Mouse (Mus musculus) midbrain, embryonic 14.5 days (tissue): ENCODE results near the gene Olfr715. TPM values are rescaled to one million over a fixed set of nuclear protein-coding genes. Genes with fewer than 3 reads are reported as not detected.
"Not testable (repeated sequence)": the region's sequence is repeated elsewhere in the genome, so short reads cannot be mapped to it uniquely, and the experiment has no call there.

Source experiments
- ATAC-seq: fragments of 200-750 bp; cut with Nextera tagmentation; 2 replicates; pipeline ENCODE4 v1.8.0; 2017; ENCODE audit warnings: moderate number of reproducible peaks, moderate library complexity; ENCODE audit not compliant: low FRiP score, low TSS enrichment
- DNase-seq: peaks from one replicate; pipeline ENCODE4 v3.0.0-alpha.2; 2015
- H3K27ac ChIP-seq: fragments of 300-500 bp; sonication (generic); replicated peaks from 2 replicates; pipeline ENCODE4 v1.5.1; 2014; ENCODE audit warnings: mild to moderate bottlenecking, low read depth, low read length, moderate library complexity
- H3K27me3 ChIP-seq: fragments of 300-500 bp; sonication (generic); 2 replicates; pipeline ENCODE4 v1.6.1; 2014; ENCODE audit warnings: low read length, control low read depth, mixed read lengths; ENCODE audit not compliant: control insufficient read depth, insufficient read depth
- H3K36me3 ChIP-seq: fragments of 300-500 bp; sonication (generic); 2 replicates; pipeline ENCODE4 v1.6.1; 2014; ENCODE audit warnings: low read length, control low read depth; ENCODE audit not compliant: control insufficient read depth, insufficient read depth
- H3K4me1 ChIP-seq: fragments of 300-500 bp; sonication (generic); 2 replicates; pipeline ENCODE4 v1.6.1; 2014; ENCODE audit warnings: mild to moderate bottlenecking, antibody characterized with exemption, low read length, control low read depth; ENCODE audit not compliant: control insufficient read depth, insufficient read depth
- H3K4me2 ChIP-seq: fragments of 300-500 bp; sonication (generic); 2 replicates; pipeline ENCODE4 v1.6.1; 2014; ENCODE audit warnings: mild to moderate bottlenecking, low read length, moderate library complexity
- H3K4me3 ChIP-seq: fragments of 300-500 bp; sonication (generic); replicated peaks from 2 replicates; pipeline ENCODE4 v1.5.1; 2014; ENCODE audit warnings: low read depth, low read length
- H3K9ac ChIP-seq: fragments of 300-500 bp; sonication (generic); replicated peaks from 2 replicates; pipeline ENCODE4 v1.6.1; 2014; ENCODE audit warnings: mild to moderate bottlenecking, low read length, moderate library complexity
- H3K9me3 ChIP-seq: fragments of 300-500 bp; sonication (generic); 2 replicates; pipeline ENCODE4 v1.6.1; 2016; ENCODE audit warnings: low read length, control low read depth, mixed read lengths; ENCODE audit not compliant: control insufficient read depth
- WGBS: fragments of 180-500 bp; shearing (Covaris S2); extraction: QIAGEN DNeasy Blood & Tissue Kit; methylation state at CpG from one replicate; pipeline ENCODE4 v1.1.7; 2014; 5-methylcytosine and 5-hydroxymethylcytosine counted together
- polyA plus RNA-seq: library from polyadenylated mRNA; unstranded; fragments of >200 nt; fragmentation: Nextera tagmentation; extraction: Ambion mirVana; gene quantifications from 2 replicates; pipeline ENCODE4 v1.2.1, GENCODE M21; 2014

The Olfr715 gene
- polyA plus RNA-seq = not detected in 2 replicates

DNA sequence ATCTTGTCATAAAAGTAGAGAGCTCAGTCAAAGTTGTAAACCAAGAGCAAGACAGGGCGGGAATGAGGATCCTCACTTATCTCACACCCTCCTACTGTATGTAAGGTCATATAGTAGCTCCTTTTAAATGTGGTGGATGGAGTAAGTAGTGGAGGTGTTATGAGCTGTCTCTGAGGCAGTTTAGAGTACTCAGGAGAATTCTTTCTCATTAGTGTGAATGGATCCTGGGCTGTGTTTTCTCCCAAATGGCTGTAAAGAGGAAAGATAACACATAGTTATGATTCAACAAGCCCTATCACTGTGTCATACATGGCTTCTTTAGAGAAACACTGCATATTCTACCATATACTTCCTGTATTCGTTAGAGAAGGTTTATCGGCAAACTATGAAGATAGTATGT lies at the start of gene Olfr715:
Gene Olfr715 (minus strand): TSS at position 101 of the 400 bp plus-strand sequence.
- H3K27ac ChIP-seq, H3K4me3 ChIP-seq, ATAC-seq, H3K27me3 ChIP-seq, H3K4me2 ChIP-seq, H3K9me3 ChIP-seq, H3K4me1 ChIP-seq, DNase-seq, H3K9ac ChIP-seq, H3K36me3 ChIP-seq: not testable (repeated sequence)
- 94% methylated on average over 2 of the region's 3 CpGs for WGBS

DNA sequence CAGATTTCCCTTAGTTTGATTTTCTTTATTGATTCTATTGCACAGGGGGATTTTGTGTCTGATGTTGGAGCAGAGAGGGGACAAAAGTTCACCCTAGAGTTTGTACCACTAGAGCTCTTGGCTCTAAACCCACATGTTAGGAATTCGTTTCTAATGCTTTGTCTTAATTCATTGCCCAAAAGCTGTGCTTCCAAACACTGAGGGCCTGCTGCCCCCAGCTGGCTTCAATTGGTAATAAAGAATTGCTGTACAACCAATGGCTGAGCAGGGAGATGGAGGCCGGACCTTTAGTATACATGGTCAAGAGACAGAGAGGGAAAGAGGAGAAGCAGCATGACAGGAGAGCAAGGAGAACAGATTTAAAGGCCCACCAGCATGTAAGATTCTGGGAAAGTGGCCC lies 49.5 kb upstream of the Olfr715 start:
- Histone ChIP-seq H3K4me1 (no peaks in the 10 kb centered on the region), H3K9me3 (no peaks in the 10 kb centered on the region), H3K9ac (no peak overlapping the region), H3K4me3 (no peak overlapping the region), H3K4me2 (no peak overlapping the region), H3K36me3 (no peaks in the 10 kb centered on the region), H3K27me3 (no peaks in the 10 kb centered on the region), H3K27ac (no peak overlapping the region)
- no peak for DNase-seq
- ATAC-seq = no peak
- WGBS = 44% methylated on average over 2 of the region's 2 CpGs

DNA sequence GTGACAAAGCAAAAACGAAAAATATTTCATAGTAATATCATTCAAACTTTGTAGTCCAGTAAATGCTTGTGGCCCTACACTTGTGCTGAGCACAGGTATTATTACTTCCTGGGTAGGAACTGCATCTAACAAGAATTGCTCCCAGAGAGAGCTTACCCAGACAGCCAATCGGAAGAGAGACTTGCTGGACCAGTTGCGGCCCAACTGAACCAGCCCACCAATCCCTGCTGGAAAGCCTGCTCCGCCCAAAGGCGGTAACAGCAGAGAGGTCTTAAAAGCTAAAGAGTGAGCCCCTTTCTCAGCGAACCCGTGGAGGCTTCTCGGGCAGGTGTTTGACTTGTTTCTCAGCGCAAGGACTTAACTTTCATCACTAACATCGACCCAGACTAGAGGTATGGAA lies 35.8 kb upstream of the Olfr715 start, which contains the start of gene Nlrp14:
Gene Nlrp14 (plus strand): TSS at position 301 of the 400 bp plus-strand sequence.
- no peak for DNase-seq
- Histone ChIP-seq H3K27ac (no peak within 1 kb of the TSS), H3K27me3 (no peaks in the 10 kb centered on the region), H3K9ac (no peak within 1 kb of the TSS), H3K4me1 (no peaks in the 10 kb centered on the region), H3K4me3 (no peak within 1 kb of the TSS), H3K36me3 (no peaks in the 10 kb centered on the region), H3K9me3 (no peaks in the 10 kb centered on the region), H3K4me2 (no peak within 1 kb of the TSS)
- ATAC-seq = no peak
- 88% methylated on average over 10 of the region's 10 CpGs for WGBS

DNA sequence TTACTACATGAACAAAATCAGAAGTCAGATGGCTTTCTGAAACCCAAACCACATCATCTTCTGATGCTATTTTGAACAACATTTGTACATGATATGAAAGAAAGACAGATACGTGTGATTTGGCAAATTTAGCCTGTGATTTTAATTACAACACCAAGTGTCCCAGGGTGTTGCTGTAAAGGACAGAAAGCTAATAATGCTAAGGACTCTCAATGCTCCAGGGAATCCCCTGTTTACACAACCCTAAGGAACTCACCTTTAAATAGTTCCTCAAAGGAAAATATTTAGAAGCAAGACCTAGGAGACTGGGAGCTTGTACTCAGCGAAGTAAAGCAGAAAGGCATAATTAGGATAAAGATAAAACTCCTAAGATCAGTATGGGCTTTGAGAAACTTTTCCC lies 7.1 kb upstream of the Olfr715 start, which contains the start of gene Olfr716:
Gene Olfr716 (plus strand): TSS at position 301 of the 400 bp plus-strand sequence.
- not testable (repeated sequence) for DNase-seq, H3K4me3 ChIP-seq, H3K4me2 ChIP-seq, H3K27me3 ChIP-seq, H3K36me3 ChIP-seq, H3K9ac ChIP-seq, ATAC-seq, H3K9me3 ChIP-seq, H3K27ac ChIP-seq, H3K4me1 ChIP-seq
- WGBS = 77% methylated on average over 2 of the region's 2 CpGs

DNA sequence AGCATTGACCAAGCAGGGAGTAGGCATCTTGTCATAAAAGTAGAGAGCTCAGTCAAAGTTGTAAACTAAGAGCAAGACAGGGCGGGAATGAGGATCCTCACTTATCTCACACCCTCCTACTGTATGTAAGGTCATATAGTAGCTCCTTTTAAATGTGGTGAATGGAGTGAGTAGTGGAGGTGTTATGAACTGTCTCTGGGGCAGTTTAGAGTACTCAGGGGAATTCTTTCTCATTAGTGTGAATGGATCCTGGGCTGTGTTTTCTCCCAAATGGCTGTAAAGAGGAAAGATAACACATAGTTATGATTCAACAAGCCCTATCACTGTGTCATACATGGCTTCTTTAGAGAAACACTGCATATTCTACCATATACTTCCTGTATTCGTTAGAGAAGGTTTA lies 20.6 kb downstream of the Olfr715 start, which contains the start of gene Olfr715b:
Gene Olfr715b (minus strand): TSS at position 101 of the 400 bp plus-strand sequence.
- 85% methylated on average over 1 of the region's 2 CpGs for WGBS
- not testable (repeated sequence) for DNase-seq, H3K27me3 ChIP-seq, H3K4me1 ChIP-seq, ATAC-seq, H3K4me3 ChIP-seq, H3K4me2 ChIP-seq, H3K9ac ChIP-seq, H3K9me3 ChIP-seq, H3K27ac ChIP-seq, H3K36me3 ChIP-seq

DNA sequence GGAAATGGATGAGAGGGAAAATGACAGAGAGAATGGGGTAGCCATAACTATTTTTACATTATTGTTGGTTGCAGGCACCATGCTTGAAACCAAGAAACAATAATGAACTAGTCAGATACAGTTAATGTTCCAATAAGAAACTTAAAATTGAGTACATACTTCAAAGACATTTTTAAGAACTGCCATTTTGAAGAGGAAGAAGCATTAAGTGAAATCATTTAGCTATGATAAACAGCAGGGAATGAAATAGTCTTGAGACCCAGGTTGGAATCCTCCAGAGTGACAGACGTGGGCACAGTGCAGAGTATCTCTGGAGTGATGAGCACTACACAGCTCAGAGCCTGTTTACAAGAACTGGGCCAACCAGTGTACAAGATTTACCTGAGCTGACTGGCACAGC lies 38.0 kb downstream of the Olfr715 start, which contains the start of gene Olfr17:
Gene Olfr17 (plus strand): TSS at position 301 of the 400 bp plus-strand sequence.
- Histone ChIP-seq H3K4me2 (no peak within 1 kb of the TSS), H3K9me3 (no peaks in the 10 kb centered on the region), H3K27ac (no peak within 1 kb of the TSS), H3K27me3 (no peaks in the 10 kb centered on the region), H3K4me3 (no peak within 1 kb of the TSS), H3K36me3 (no peaks in the 10 kb centered on the region), H3K9ac (no peak within 1 kb of the TSS), H3K4me1 (no peaks in the 10 kb centered on the region)
- 44% methylated on average over 1 of the region's 1 CpGs for WGBS
- ATAC-seq (no peak), DNase-seq (no peak)

Other genes with a start within 250 kb of the Olfr715 start
- gene Olfr706, start 242.9 kb downstream of the Olfr715 start, polyA plus RNA-seq = not detected in 2 replicates
- not detected in 2 replicates for gene Olfr707, start 229.8 kb downstream of the Olfr715 start, polyA plus RNA-seq
- gene Olfr1532-ps1, start 223.1 kb downstream of the Olfr715 start, polyA plus RNA-seq = not detected in 2 replicates
- gene Olfr709-ps1, start 198.9 kb downstream of the Olfr715 start, polyA plus RNA-seq = not detected in 2 replicates
- gene Olfr710, start 182.8 kb downstream of the Olfr715 start, polyA plus RNA-seq = not detected in 2 replicates
- gene Olfr6, start 167.1 kb downstream of the Olfr715 start, polyA plus RNA-seq = not detected in 2 replicates
- gene Olfr711, start 155.6 kb downstream of the Olfr715 start, polyA plus RNA-seq = not detected in 2 replicates
- not detected in 2 replicates for gene Olfr2, start 125.0 kb downstream of the Olfr715 start, polyA plus RNA-seq
- gene Olfr713, start 99.9 kb downstream of the Olfr715 start, polyA plus RNA-seq = not detected in 2 replicates
- gene Olfr714, start 60.1 kb downstream of the Olfr715 start, polyA plus RNA-seq = not detected in 2 replicates
- not detected in 2 replicates for gene Olfr17, start 37.9 kb downstream of the Olfr715 start, polyA plus RNA-seq
- gene Olfr715b, start 20.7 kb downstream of the Olfr715 start, polyA plus RNA-seq = not detected in 2 replicates
- gene Olfr716, start 7.2 kb upstream of the Olfr715 start, polyA plus RNA-seq = not detected in 2 replicates
- gene Nlrp14, start 35.9 kb upstream of the Olfr715 start, polyA plus RNA-seq = not detected in 2 replicates
- not detected in 2 replicates for gene Rbmxl2, start 78.4 kb upstream of the Olfr715 start, polyA plus RNA-seq
- 9.7 and 10.6 TPM in 2 replicates for gene Syt9, start 239.6 kb upstream of the Olfr715 start, polyA plus RNA-seq